Mouse (Mus musculus) midbrain, embryonic 13.5 days (tissue): ENCODE measurements around the gene Rcor1. TPM values are rescaled to one million over a fixed set of nuclear protein-coding genes. Genes with fewer than 3 reads are reported as not detected.

Experiments
- ATAC-seq: fragments of 200-750 bp; cut with Nextera tagmentation; 2 replicates; pipeline ENCODE4 v1.8.0; 2017; ENCODE audit warnings: mild to moderate bottlenecking, moderate TSS enrichment, moderate library complexity
- H3K27ac ChIP-seq: fragments of 300-500 bp; sonication (generic); 2 replicates; pipeline ENCODE4 v1.5.1; 2015; ENCODE audit warnings: inconsistent platforms, mild to moderate bottlenecking, moderate library complexity
- H3K27me3 ChIP-seq: fragments of 300-500 bp; sonication (generic); 2 replicates; pipeline ENCODE4 v1.6.1; 2015; ENCODE audit warnings: mild to moderate bottlenecking, inconsistent platforms
- H3K36me3 ChIP-seq: fragments of 300-500 bp; sonication (generic); 2 replicates; pipeline ENCODE4 v1.6.1; 2015; ENCODE audit warnings: mild to moderate bottlenecking, inconsistent platforms
- H3K4me1 ChIP-seq: fragments of 300-500 bp; sonication (generic); replicated peaks from 2 replicates; pipeline ENCODE4 v1.6.1; 2015; ENCODE audit warnings: inconsistent platforms
- H3K4me2 ChIP-seq: fragments of 300-500 bp; sonication (generic); replicated peaks from 2 replicates; pipeline ENCODE4 v1.6.1; 2015; ENCODE audit warnings: moderate library complexity, mild to moderate bottlenecking, inconsistent platforms
- H3K4me3 ChIP-seq: fragments of 300-500 bp; sonication (generic); replicated peaks from 2 replicates; pipeline ENCODE4 v1.5.1; 2015; ENCODE audit warnings: mild to moderate bottlenecking, inconsistent platforms
- H3K9ac ChIP-seq: fragments of 300-500 bp; sonication (generic); replicated peaks from 2 replicates; pipeline ENCODE4 v1.6.1; 2015; ENCODE audit warnings: mild to moderate bottlenecking, inconsistent platforms
- H3K9me3 ChIP-seq: fragments of 300-500 bp; sonication (generic); 2 replicates; pipeline ENCODE4 v1.6.1; 2016; ENCODE audit warnings: mild to moderate bottlenecking, inconsistent platforms
- whole genome bisulfite sequencing: fragments of 180-500 bp; shearing (Covaris S2); methylation state at CpG from one replicate; pipeline ENCODE4 v1.1.7; 2015; 5-methylcytosine and 5-hydroxymethylcytosine counted together
- polyA plus RNA-seq: library from polyadenylated mRNA; unstranded; fragments of >200 nt; fragmentation: Nextera tagmentation; extraction: Ambion mirVana; gene quantifications from 2 replicates; pipeline ENCODE4 v1.2.1, GENCODE M21; 2015

Rcor1 gene
- polyA plus RNA-seq = 6.0 and 6.5 TPM in 2 replicates

DNA sequence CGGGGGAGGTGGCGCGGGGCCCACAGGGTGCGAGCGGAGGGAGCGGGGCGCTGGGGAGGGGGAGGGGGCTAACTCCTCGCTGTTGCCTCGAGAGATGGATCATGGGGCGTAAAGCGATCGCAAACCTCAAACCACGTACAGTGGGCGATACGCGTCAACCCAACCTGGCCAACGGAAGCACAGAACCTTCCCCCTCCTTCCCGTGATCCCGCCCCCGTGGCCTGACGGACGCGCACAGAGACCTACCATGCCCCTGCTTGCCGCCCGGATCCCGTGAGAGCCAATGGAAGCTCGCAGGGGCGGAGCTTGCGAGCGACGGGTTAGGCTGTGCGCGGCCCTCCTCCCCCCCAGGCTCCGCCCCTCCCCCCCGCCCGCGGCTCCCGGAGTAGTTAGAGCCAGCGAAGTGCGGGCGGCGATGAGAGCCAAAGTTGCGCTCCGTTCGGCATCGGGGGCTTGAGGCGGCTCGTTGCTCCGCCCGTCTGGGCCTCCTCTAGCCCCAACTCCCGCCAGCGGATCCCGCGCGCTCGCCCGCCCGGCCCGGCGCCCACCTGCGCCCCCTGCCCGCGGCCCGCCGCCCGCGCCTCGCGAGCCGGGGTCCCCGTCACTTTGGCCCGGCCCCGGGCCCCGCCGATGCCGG lies at the start of gene Rcor1:
TSS of gene Rcor1 (plus strand) at position 376 of the 637 bp plus-strand sequence.
- under 1% methylated on average over 76 of the region's 76 CpGs for WGBS
- ATAC-seq = peak; percentile 98

DNA sequence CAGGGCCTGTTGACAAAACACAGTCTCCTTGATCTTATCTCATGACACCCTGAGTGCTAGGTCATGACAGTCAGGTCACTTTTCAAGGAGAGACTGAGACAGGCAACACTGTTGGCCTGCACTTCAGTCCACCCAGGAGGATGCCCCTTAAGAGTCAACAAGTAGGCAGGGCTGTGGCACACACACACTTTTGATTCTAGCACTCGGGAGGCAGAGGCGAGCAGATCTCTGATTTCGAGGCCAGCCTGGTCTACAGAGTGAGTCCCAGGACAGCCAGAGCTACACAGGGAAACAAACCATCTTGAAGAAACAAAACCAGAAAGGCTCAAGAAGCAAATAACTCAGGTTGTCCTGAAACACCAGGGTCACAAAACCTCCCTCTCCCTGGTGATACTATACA lies 49.7 kb upstream of the Rcor1 start:
- Histone ChIP-seq H3K9me3 (no peaks in the 10 kb centered on the region), H3K4me2 (no peak overlapping the region), H3K4me3 (no peak overlapping the region), H3K9ac (no peak overlapping the region), H3K4me1 (peaks cover 8% of the 10 kb centered on the region; the same call in 1 of the 2 replicates), H3K27ac (no peak overlapping the region), H3K27me3 (no peaks in the 10 kb centered on the region), H3K36me3 (no peaks in the 10 kb centered on the region)
- WGBS = 95% methylated on average over 3 of the region's 3 CpGs
- ATAC-seq = no peak

More for the DNA sequence above, at the start of gene Rcor1:
- peak within 1 kb of the TSS; percentile 86 for H3K9ac ChIP-seq
- H3K27me3 ChIP-seq = no peaks in the 10 kb centered on the region
- H3K4me1 ChIP-seq = peaks cover 28% of the 10 kb centered on the region
- H3K36me3 ChIP-seq = peaks cover 10% of the 10 kb centered on the region
- H3K4me2 ChIP-seq = peak within 1 kb of the TSS; percentile 83
- H3K4me3 ChIP-seq = peak within 1 kb of the TSS; percentile 97
- peak within 1 kb of the TSS; percentile 99 for H3K27ac ChIP-seq
- no peaks in the 10 kb centered on the region for H3K9me3 ChIP-seq

DNA sequence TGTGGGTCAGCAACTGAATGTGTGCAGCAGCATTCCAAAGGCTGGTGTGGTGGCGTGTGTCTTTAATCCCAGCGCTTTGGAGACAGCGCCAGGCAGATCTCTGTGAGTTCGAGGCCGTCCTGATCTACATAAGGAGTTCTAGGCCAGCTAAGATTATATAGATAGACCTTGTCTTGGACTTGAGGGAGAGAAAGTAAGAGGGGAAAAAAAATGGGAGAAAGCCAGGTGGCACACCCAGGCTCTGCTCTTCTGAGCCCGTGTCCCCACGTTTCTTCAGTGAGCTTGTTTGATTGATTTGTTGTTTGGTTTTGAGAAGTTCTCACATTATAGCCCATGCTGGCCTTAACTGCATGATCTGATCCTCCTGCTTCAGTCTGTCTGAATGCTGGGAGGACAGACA lies 48.7 kb upstream of the Rcor1 start:
- H3K27ac ChIP-seq = no peak overlapping the region
- H3K4me2 ChIP-seq = no peak overlapping the region
- H3K4me1 ChIP-seq = peaks cover 8% of the 10 kb centered on the region; the same call in 1 of the 2 replicates
- H3K27me3 ChIP-seq = no peaks in the 10 kb centered on the region
- H3K9ac ChIP-seq = no peak overlapping the region
- no peaks in the 10 kb centered on the region for H3K9me3 ChIP-seq
- H3K4me3 ChIP-seq = no peak overlapping the region
- no peaks in the 10 kb centered on the region for H3K36me3 ChIP-seq
- ATAC-seq = no peak
- 92% methylated on average over 7 of the region's 7 CpGs for WGBS

DNA sequence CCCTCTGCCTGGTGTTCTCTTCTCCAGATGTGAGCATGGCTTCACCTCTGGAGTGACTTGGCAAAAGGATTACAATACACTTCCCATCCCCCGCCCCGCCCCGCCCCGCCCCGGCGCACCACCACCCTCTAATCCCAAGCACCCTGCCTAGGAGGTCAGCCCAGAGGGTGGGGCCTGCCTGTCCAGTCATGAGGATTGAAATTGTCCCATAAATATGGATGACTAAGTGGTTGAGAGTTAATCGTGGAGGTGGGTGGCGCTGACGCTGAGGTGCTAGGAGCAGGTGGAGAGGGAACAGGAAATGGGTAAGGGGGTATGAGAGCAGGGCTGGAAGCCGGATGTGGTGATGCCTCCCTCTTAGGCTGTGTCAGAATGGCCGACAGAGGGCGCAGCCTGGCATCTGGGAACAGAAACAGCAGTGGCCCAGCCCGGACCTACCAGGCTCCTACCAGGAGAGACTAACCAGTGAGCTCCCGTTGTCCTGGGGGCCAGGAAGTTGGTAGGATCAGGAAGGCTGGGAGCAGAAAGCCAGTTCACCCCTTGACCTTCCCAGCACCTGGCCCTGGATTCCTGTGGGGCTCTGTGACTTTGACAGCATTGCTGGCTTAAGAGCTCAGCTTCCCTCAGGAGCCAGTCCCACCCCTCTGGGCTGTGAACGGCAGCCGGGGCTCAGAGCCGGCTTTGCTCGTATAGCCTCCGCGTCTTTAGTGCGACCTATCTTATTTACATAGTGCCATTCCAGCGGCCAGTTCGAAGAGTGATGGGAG lies 47.6 kb upstream of the Rcor1 start:
- Histone ChIP-seq H3K27ac (peak overlapping the region; percentile 68; the same call in 1 of the 2 replicates), H3K9ac (peak overlapping the region; percentile 61; the same call in 1 of the 2 replicates), H3K27me3 (no peaks in the 10 kb centered on the region), H3K4me3 (peak overlapping the region; percentile 45), H3K4me1 (peaks cover 8% of the 10 kb centered on the region; the same call in 1 of the 2 replicates), H3K36me3 (no peaks in the 10 kb centered on the region), H3K4me2 (peak overlapping the region; percentile 61), H3K9me3 (no peaks in the 10 kb centered on the region)
- peak; percentile 87 for ATAC-seq
- 1% methylated on average over 23 of the region's 23 CpGs for WGBS

DNA sequence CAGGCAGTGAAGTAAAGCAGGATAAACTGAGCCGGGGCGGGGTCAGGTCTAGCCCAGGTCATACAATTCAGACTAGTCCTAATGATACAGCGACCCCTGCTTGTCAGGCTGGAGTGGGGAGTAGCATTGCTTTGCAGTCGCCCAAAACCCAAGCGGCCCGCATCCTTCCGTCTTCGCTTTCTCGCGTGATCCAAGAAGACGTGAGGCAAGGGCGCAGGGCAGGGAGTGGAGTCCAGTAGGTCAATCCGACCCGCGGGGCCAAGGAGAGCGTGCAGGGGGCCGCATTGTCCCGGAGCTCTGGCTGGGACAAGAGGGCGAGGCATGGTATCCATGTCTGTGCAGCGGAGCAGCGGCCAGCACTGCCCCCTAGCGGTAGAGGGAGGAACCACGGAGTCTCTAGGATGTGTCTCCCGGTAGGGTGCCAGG lies 47.0 kb upstream of the Rcor1 start:
- ATAC-seq = peak; percentile 88
- no peaks in the 10 kb centered on the region for H3K27me3 ChIP-seq
- H3K4me2 ChIP-seq = peak overlapping the region; percentile 61

DNA sequence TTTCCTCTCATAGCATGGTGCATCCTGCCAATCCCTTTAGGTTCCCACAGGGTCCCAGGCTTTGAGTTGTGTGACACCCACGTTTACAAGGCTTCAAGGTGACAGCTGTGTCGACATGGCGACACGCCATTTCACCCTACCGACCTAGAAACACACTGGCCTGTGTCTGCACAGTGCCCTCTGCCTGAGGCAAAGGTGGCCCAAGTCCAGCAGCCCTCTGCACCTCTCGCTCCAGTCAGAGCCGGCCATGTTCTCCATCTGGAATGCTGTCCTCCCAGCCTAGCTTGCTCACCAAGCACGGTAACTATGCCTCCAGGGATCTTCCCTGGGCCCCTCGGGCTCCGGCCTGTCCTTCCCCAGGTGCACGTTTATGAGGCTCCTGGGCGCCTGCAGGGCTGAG lies 46.4 kb upstream of the Rcor1 start:
- Histone ChIP-seq H3K9ac (no peak overlapping the region), H3K9me3 (peaks cover 3% of the 10 kb centered on the region; the same call in 1 of the 2 replicates), H3K4me3 (peak overlapping the region; percentile 45), H3K4me2 (peak overlapping the region; percentile 61; the same call in 1 of the 2 replicates), H3K4me1 (peaks cover 8% of the 10 kb centered on the region; the same call in 1 of the 2 replicates), H3K27ac (no peak overlapping the region), H3K27me3 (no peaks in the 10 kb centered on the region), H3K36me3 (no peaks in the 10 kb centered on the region)
- ATAC-seq = 0 out of 2 replicates have a peak, but pooled peaks have one; percentile 12
- 85% methylated on average over 12 of the region's 12 CpGs for WGBS

More for the DNA sequence above, 47.0 kb upstream of the Rcor1 start:
- H3K4me3 ChIP-seq = peak overlapping the region; percentile 45
- H3K9me3 ChIP-seq = no peaks in the 10 kb centered on the region
- H3K9ac ChIP-seq = peak overlapping the region; percentile 61
- H3K36me3 ChIP-seq = no peaks in the 10 kb centered on the region
- H3K4me1 ChIP-seq = peaks cover 8% of the 10 kb centered on the region; the same call in 1 of the 2 replicates
- whole genome bisulfite sequencing = under 1% methylated on average over 24 of the region's 24 CpGs
- H3K27ac ChIP-seq = peak overlapping the region; percentile 68

DNA sequence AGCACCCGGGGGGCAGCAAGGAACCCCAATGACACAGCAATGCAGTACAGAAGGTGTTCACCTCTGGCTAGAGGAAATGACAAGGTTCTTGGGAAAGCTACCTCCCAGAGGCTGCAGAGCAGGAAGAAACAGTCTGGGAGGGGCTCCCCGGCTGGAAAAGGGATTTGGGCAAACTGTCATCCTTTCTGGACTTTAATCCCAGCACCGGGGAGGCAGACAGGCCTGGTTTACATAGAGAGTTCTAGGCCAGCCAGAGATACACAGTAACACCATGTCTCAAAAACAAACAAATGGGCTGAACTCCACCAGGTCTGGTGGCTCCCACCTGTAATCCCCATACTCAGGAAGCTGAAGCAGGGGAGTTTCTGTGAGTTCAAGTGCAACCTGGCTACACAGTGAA lies 45.9 kb upstream of the Rcor1 start:
- H3K4me2 ChIP-seq = no peak overlapping the region
- WGBS = 85% methylated on average over 3 of the region's 3 CpGs

DNA sequence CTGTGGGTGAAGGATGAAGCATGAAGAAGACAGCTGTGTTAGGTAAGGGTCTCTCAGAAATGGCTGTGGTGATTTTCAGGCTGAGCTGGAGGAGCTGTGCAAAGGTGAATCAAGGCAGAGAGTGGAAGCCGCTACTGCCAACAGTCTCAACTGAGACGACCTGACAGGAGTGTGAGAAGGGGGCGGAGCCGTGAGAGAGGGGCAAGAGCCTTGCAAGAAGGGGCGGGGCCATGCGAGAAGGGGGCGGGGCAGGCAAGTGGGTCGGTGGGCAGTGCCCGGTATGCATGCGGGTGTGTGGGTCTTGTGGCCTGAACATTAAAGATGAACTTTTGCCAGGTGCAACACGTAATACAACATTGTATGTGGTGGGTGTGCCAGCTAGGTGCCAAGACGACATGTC lies 44.5 kb upstream of the Rcor1 start:
- Histone ChIP-seq H3K4me2 (no peak overlapping the region), H3K4me3 (no peak overlapping the region), H3K36me3 (no peaks in the 10 kb centered on the region), H3K4me1 (peaks cover 8% of the 10 kb centered on the region; the same call in 1 of the 2 replicates), H3K9me3 (peaks cover 13% of the 10 kb centered on the region; the same call in 1 of the 2 replicates), H3K27ac (no peak overlapping the region), H3K9ac (no peak overlapping the region), H3K27me3 (no peaks in the 10 kb centered on the region)
- WGBS = 50% methylated on average over 12 of the region's 12 CpGs
- ATAC-seq = no peak

More for the DNA sequence above, 45.9 kb upstream of the Rcor1 start:
- Histone ChIP-seq H3K36me3 (no peaks in the 10 kb centered on the region), H3K27me3 (no peaks in the 10 kb centered on the region), H3K9me3 (peaks cover 8% of the 10 kb centered on the region; the same call in 1 of the 2 replicates), H3K27ac (no peak overlapping the region), H3K4me3 (no peak overlapping the region), H3K4me1 (peaks cover 8% of the 10 kb centered on the region; the same call in 1 of the 2 replicates), H3K9ac (no peak overlapping the region)
- ATAC-seq = no peak

DNA sequence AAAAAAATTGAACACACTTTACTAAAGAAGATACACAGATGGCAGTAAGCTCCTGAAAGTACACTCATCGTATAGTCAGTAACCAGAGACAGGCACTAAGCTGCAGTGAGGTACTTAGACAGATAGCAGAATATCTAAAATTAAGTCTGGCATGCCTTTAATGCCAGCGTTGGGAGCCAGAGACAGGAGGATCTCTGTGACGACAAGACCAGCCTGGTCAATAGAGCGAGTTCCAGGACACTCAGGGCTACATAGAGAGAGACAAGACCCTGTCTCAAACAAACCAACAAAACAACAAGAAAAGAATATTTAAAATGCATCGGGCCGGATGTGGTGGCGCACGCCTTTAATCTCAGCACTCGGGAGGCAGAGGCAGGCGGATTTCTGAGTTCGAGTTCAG lies 41.1 kb upstream of the Rcor1 start:
- Histone ChIP-seq H3K4me2 (no peak overlapping the region), H3K27ac (no peak overlapping the region), H3K4me3 (no peak overlapping the region), H3K36me3 (no peaks in the 10 kb centered on the region), H3K9ac (no peak overlapping the region), H3K4me1 (no peaks in the 10 kb centered on the region), H3K9me3 (peaks cover 13% of the 10 kb centered on the region; the same call in 1 of the 2 replicates), H3K27me3 (no peaks in the 10 kb centered on the region)
- ATAC-seq = no peak
- WGBS = 93% methylated on average over 11 of the region's 11 CpGs

DNA sequence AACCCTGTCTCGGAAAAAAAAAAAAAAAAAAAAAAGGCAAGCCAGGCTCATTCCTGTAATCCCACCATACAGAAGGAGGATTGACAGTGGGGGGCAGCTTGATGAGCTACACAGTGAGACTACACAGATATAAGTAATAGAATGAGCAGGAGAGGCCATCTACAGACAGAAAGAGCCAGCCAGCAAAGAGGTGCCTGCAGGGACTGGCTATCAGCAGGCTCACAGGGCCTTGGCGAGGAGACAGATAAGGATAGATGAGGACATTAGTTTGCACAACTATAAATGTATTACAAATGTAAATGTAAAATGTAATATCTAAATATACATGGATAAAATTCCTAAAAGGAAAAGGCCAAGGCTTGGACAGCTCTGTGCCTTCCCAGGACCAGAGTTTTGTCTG lies 39.3 kb upstream of the Rcor1 start:
- Histone ChIP-seq H3K36me3 (no peaks in the 10 kb centered on the region), H3K9me3 (peaks cover 13% of the 10 kb centered on the region; the same call in 1 of the 2 replicates), H3K27ac (no peak overlapping the region), H3K4me1 (no peaks in the 10 kb centered on the region), H3K27me3 (no peaks in the 10 kb centered on the region), H3K4me2 (no peak overlapping the region), H3K9ac (no peak overlapping the region), H3K4me3 (no peak overlapping the region)
- 80% methylated on average over 2 of the region's 2 CpGs for WGBS
- ATAC-seq = no peak

DNA sequence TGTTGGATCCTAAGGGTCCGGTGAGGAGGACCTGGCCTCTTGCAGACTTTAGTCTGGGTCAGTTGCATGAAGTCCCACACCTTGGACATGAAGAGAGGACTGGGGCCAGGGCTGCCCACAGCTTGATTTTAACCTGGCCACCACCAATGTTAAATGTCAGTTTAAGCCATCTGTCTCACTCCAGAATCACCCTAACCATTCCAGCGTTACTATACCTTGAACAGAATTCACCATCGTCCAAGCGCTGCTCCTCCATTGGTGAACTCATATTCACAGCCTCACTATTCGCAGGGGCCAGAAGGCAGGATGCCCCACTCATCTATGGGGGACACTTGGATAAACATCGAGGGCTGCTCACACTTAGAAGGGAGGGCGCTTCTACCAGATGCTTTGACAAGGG lies 38.2 kb upstream of the Rcor1 start:
- H3K4me1 ChIP-seq = no peaks in the 10 kb centered on the region
- ATAC-seq = no peak
- no peaks in the 10 kb centered on the region for H3K36me3 ChIP-seq
- H3K9me3 ChIP-seq = peaks cover 13% of the 10 kb centered on the region; the same call in 1 of the 2 replicates
- H3K27me3 ChIP-seq = no peaks in the 10 kb centered on the region
- H3K4me3 ChIP-seq = no peak overlapping the region
- 90% methylated on average over 7 of the region's 7 CpGs for WGBS
- no peak overlapping the region for H3K4me2 ChIP-seq
- no peak overlapping the region for H3K9ac ChIP-seq
- H3K27ac ChIP-seq = no peak overlapping the region

DNA sequence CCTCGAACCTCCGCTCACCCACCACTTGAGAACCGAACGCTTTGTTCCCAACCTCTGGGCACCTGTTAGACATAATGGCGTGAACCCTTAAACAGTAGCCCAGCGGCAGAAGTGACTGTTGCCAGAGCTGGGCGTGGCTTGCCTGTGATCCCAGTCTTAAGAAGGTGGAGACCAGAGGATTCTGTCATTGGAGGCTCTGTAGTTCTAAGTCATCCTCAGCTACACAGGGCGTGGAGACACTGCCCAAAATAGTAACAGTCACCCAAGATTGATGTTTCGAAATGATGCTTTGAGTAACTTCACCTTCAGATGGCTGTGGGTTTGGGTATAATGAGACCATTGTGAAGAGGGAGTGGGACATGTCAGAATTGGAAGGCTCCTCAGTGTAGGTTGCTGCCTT lies 35.0 kb upstream of the Rcor1 start:
- H3K36me3 ChIP-seq = no peaks in the 10 kb centered on the region
- H3K9ac ChIP-seq = no peak overlapping the region
- no peaks in the 10 kb centered on the region for H3K27me3 ChIP-seq
- H3K9me3 ChIP-seq = no peaks in the 10 kb centered on the region
- H3K4me1 ChIP-seq = peaks cover 10% of the 10 kb centered on the region
- no peak for ATAC-seq
- no peak overlapping the region for H3K4me3 ChIP-seq
- WGBS = 81% methylated on average over 9 of the region's 9 CpGs
- H3K4me2 ChIP-seq = no peak overlapping the region
- H3K27ac ChIP-seq = no peak overlapping the region
